Mouse (Mus musculus) forebrain, embryonic 15.5 days (tissue): Measurements from ENCODE around the gene Ufsp1. TPM values are rescaled to one million over a fixed set of nuclear protein-coding genes. Genes with fewer than 3 reads are reported as not detected.

ENCODE experiments used
- ATAC-seq: fragments of 200-750 bp; cut with Nextera tagmentation; replicated peaks from 2 replicates; pipeline ENCODE4 v1.8.0; 2017; ENCODE audit warnings: mild to moderate bottlenecking, moderate TSS enrichment, moderate library complexity
- H3K27ac ChIP-seq: fragments of 300-500 bp; sonication (generic); replicated peaks from 2 replicates; pipeline ENCODE4 v1.5.1; 2015; ENCODE audit warnings: mild to moderate bottlenecking, inconsistent platforms
- H3K27me3 ChIP-seq: fragments of 300-500 bp; sonication (generic); 2 replicates; pipeline ENCODE4 v1.6.1; 2015; ENCODE audit warnings: inconsistent platforms
- H3K36me3 ChIP-seq: fragments of 300-500 bp; sonication (generic); 2 replicates; pipeline ENCODE4 v1.6.1; 2015; ENCODE audit warnings: mild to moderate bottlenecking, inconsistent platforms
- H3K4me1 ChIP-seq: fragments of 300-500 bp; sonication (generic); 2 replicates; pipeline ENCODE4 v1.6.1; 2015; ENCODE audit warnings: inconsistent platforms
- H3K4me2 ChIP-seq: fragments of 300-500 bp; sonication (generic); replicated peaks from 2 replicates; pipeline ENCODE4 v1.6.1; 2015; ENCODE audit warnings: mild to moderate bottlenecking, inconsistent platforms
- H3K4me3 ChIP-seq: fragments of 300-500 bp; sonication (generic); 2 replicates; pipeline ENCODE4 v1.5.1; 2015; ENCODE audit warnings: mild to moderate bottlenecking, inconsistent platforms
- H3K9ac ChIP-seq: fragments of 300-500 bp; sonication (generic); replicated peaks from 2 replicates; pipeline ENCODE4 v1.6.1; 2015; ENCODE audit warnings: mild to moderate bottlenecking, inconsistent platforms
- H3K9me3 ChIP-seq: fragments of 300-500 bp; sonication (generic); 2 replicates; pipeline ENCODE4 v1.6.1; 2016; ENCODE audit warnings: inconsistent platforms
- WGBS: fragments of 180-500 bp; shearing (Covaris S2); methylation state at CpG from one replicate; pipeline ENCODE4 v1.1.7; 2015; ENCODE audit warnings: mixed read lengths; 5-methylcytosine and 5-hydroxymethylcytosine counted together
- polyA plus RNA-seq: library from polyadenylated mRNA; unstranded; fragments of >200 nt; fragmentation: Nextera tagmentation; extraction: Ambion mirVana; gene quantifications from 2 replicates; pipeline ENCODE4 v1.2.1, GENCODE M21; 2015

The Ufsp1 gene
- polyA plus RNA-seq, 1 experiment from 2014 or later = 9.4 TPM

DNA sequence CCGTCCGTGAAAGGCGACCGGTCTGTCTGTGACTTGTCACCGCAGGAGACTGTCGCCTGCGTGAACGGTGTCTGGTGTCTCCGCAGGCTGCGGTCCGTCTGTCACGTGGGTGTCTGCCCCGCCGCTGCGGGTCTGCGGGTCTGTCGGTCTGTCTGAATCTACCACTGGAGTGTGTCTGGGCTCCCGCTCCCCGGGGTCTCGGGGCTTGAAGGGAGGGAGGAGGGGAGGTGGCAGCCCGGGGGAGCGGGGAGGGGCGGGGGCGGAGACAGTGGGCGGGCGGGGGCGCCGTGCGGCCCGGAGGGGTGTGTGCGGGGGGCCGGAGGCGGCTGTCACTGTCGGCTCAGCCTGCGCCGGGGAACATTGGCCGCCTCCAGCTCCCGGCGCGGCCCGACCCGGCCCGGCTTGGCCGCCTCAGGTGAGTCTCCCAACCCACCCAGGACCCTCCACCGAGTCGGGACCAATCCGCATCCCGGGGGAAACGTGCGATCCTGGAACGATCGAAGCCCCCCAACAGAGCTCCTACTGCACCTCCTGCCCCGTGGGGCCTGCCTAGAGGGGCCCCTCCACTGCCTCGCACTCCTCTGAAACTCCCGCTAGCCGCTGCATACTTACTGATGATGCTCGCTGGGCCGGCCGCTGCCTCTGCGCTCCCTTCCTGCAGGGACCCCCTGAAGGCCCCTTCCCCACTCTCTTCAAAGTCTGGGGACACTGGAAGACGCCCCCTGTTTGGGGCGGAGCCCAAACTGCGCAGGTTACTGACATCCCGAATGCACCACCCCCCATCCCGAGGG, 6.3 kb upstream of the Ufsp1 start:
- Histone ChIP-seq H3K4me2 (peak overlapping the region; percentile 97), H3K36me3 (no peaks in the 10 kb centered on the region), H3K9ac (peak overlapping the region; percentile 40), H3K9me3 (no peaks in the 10 kb centered on the region), H3K27ac (0 out of 2 replicates have a peak overlapping the region, but pooled peaks have one; percentile 36), H3K27me3 (peaks cover 27% of the 10 kb centered on the region), H3K4me3 (peak overlapping the region; percentile 53), H3K4me1 (peaks cover 27% of the 10 kb centered on the region)
- under 1% methylated on average over 50 of the region's 65 CpGs for WGBS
- peak; percentile 15; the same call in 1 of the 2 replicates for ATAC-seq

DNA sequence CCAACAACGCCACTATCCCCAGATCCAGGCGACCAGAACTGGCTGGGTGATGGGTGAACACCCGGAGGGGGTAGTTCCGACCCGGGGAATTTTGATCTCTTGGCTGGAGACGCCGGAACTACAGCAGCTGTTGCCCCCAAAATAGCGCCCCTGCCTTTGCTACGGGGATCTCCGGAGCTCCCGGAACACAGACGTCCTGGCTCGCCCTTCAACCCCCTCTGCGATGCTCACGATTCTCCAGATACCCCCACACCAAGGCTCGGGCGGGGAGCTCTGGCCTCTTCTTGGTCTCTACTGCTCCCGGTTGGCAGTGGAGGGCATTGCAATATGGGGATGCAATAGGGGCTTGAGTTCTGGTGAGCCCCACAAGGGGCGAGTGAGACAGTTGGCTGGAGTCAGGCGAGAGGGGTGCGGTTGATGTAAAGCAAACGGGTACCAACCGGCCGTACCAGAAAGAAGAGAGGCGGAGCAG, 5.4 kb upstream of the Ufsp1 start:
- H3K4me3 ChIP-seq = peak overlapping the region; percentile 53
- no peaks in the 10 kb centered on the region for H3K36me3 ChIP-seq
- 1% methylated on average over 25 of the region's 25 CpGs for WGBS
- peak overlapping the region; percentile 97 for H3K4me2 ChIP-seq
- ATAC-seq = no peak
- H3K27ac ChIP-seq = no peak overlapping the region
- peaks cover 27% of the 10 kb centered on the region for H3K27me3 ChIP-seq
- H3K4me1 ChIP-seq = peaks cover 36% of the 10 kb centered on the region
- no peaks in the 10 kb centered on the region for H3K9me3 ChIP-seq
- H3K9ac ChIP-seq = 0 out of 2 replicates have a peak overlapping the region, but pooled peaks have one; percentile 7

DNA sequence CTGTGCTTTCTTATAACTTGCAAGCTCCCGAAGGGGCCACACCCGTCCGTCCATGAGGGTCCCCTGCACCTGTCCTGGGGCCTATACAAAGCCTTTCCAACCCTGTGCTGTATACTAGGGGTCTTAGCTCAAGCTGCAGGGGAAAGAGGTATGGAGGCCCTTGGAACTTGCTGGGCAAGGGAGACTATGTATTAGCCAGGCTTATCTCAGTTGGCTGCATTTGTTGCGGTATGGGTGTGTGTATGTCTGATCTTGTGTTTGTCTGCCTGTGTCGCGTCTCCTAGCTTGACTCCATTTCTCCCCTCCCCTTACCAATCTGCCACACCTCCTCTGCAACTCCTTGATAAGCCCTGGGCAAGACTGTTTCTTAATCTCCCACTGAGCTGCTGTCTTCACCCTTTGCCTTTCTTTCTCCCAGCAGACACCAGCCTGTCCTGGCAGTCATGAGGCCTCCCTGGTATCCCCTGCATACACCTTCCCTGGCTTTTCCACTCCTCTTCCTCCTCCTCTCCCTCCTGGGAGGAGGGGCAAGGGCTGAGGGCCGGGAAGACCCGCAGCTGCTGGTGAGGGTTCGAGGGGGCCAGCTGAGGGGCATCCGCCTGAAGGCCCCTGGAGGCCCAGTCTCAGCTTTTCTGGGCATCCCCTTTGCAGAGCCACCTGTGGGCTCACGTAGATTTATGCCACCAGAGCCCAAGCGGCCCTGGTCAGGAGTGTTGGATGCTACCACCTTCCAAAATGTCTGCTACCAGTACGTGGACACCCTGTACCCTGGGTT, 4.7 kb upstream of the Ufsp1 start:
- no peak overlapping the region for H3K27ac ChIP-seq
- no peaks in the 10 kb centered on the region for H3K36me3 ChIP-seq
- peak overlapping the region; percentile 53 for H3K4me3 ChIP-seq
- peak overlapping the region; percentile 97 for H3K4me2 ChIP-seq
- H3K4me1 ChIP-seq = peaks cover 39% of the 10 kb centered on the region
- no peak overlapping the region for H3K9ac ChIP-seq
- H3K9me3 ChIP-seq = no peaks in the 10 kb centered on the region
- 61% methylated on average over 13 of the region's 13 CpGs for WGBS
- ATAC-seq = no peak
- peaks cover 27% of the 10 kb centered on the region for H3K27me3 ChIP-seq

DNA sequence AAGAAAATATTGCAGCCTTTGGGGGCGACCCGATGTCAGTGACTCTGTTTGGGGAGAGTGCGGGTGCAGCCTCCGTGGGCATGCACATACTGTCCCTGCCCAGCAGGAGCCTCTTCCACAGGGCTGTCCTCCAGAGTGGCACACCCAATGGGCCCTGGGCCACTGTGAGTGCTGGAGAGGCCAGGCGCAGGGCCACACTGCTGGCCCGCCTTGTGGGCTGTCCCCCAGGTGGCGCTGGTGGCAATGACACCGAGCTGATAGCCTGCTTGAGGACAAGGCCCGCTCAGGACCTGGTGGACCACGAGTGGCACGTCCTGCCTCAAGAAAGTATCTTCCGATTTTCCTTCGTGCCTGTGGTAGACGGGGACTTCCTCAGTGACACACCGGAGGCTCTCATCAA, 3.8 kb upstream of the Ufsp1 start:
- no peak for ATAC-seq
- Histone ChIP-seq H3K9ac (no peak overlapping the region), H3K36me3 (peaks cover 7% of the 10 kb centered on the region), H3K4me1 (peaks cover 46% of the 10 kb centered on the region), H3K9me3 (no peaks in the 10 kb centered on the region), H3K27ac (no peak overlapping the region), H3K4me3 (no peak overlapping the region), H3K4me2 (no peak overlapping the region), H3K27me3 (peaks cover 27% of the 10 kb centered on the region)
- WGBS = 22% methylated on average over 15 of the region's 15 CpGs

DNA sequence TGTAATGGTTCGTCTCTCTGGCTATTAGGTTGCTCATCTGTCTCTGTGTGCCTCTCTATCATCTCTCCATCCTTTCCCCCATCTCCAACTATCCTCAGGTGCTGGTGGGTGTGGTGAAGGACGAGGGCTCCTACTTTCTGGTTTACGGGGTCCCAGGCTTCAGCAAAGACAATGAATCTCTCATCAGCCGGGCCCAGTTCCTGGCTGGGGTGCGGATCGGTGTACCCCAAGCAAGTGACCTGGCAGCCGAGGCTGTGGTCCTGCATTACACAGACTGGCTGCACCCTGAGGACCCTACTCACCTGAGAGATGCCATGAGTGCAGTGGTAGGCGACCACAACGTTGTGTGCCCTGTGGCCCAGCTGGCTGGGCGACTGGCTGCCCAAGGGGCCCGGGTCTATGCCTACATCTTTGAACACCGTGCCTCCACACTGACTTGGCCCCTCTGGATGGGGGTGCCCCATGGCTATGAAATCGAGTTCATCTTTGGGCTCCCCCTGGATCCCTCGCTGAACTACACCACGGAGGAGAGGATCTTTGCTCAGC, 3.0 kb upstream of the Ufsp1 start:
- no peak overlapping the region for H3K27ac ChIP-seq
- no peak overlapping the region for H3K4me3 ChIP-seq
- H3K36me3 ChIP-seq = peaks cover 15% of the 10 kb centered on the region
- H3K27me3 ChIP-seq = peaks cover 27% of the 10 kb centered on the region
- no peak overlapping the region for H3K4me2 ChIP-seq
- H3K9me3 ChIP-seq = no peaks in the 10 kb centered on the region
- peaks cover 46% of the 10 kb centered on the region for H3K4me1 ChIP-seq
- WGBS = 83% methylated on average over 15 of the region's 15 CpGs
- H3K9ac ChIP-seq = no peak overlapping the region
- no peak for ATAC-seq

DNA sequence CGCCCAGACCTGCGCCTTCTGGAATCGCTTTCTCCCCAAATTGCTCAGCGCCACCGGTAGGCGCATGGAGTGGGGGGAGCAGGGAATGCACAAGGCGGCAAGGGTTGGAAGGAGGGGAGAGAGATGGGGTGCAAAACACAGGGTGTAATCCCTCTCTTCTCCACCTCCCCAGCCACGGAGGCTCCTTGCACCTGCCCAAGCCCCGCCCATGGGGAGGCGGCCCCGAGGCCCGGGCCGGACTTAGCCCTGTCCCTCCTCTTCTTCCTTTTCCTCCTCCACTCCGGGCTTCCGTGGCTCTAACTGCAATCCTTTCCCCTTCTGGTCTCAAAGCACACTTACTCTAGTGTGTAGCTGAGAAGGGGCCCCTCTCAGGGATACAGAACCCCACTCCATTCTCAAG, 1.1 kb upstream of the Ufsp1 start:
- H3K4me3 ChIP-seq = peak overlapping the region; percentile 61
- H3K4me2 ChIP-seq = peak overlapping the region; percentile 100
- peak overlapping the region; percentile 82 for H3K9ac ChIP-seq
- H3K9me3 ChIP-seq = no peaks in the 10 kb centered on the region
- peaks cover 19% of the 10 kb centered on the region for H3K27me3 ChIP-seq
- no peak for ATAC-seq
- H3K4me1 ChIP-seq = peaks cover 32% of the 10 kb centered on the region
- H3K36me3 ChIP-seq = peaks cover 33% of the 10 kb centered on the region
- WGBS = under 1% methylated on average over 15 of the region's 15 CpGs
- H3K27ac ChIP-seq = peak overlapping the region; percentile 89

DNA sequence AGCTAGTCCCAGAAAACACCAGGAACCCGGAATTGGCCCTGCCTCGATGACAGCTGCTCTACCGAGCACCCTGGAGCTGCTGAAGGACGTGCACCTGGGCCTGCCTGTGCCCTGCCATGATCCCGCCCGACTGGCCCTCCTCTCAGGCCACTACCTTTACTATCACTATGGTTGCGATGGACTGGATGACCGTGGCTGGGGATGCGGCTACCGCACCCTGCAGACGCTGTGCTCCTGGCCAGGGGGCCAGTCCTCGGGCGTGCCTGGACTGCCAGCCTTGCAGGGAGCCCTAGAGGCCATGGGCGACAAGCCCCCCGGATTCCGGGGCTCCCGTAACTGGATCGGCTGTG, 290 bp downstream of the Ufsp1 start:
- 8% methylated on average over 18 of the region's 18 CpGs for WGBS
- ATAC-seq = no peak
- H3K4me2 ChIP-seq = peak overlapping the region; percentile 100
- no peaks in the 10 kb centered on the region for H3K9me3 ChIP-seq
- H3K27ac ChIP-seq = peak overlapping the region; percentile 89
- peak overlapping the region; percentile 56 for H3K9ac ChIP-seq
- H3K4me3 ChIP-seq = peak overlapping the region; percentile 61
- peaks cover 10% of the 10 kb centered on the region for H3K27me3 ChIP-seq
- peaks cover 25% of the 10 kb centered on the region for H3K4me1 ChIP-seq
- peaks cover 48% of the 10 kb centered on the region for H3K36me3 ChIP-seq

DNA sequence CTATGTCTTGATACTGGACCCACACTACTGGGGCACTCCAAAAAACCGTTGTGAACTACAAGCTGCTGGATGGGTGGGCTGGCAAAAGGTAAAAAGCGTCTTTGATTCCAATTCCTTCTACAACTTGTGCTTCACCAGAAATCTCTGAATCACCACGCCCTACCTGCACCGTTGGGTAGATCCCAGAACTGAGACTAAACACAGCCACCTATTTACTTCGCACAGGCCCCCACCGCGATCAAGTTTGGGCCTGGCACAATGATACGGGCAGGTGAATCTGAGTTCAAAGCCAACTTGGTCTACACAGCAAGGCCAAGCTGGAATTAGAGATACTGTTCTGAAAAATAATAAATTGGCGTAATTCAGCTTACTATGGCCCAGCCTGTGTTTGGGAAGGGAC, 867 bp downstream of the Ufsp1 start:
- Histone ChIP-seq H3K9ac (peak overlapping the region; percentile 56), H3K27ac (peak overlapping the region; percentile 89; the same call in 1 of the 2 replicates), H3K36me3 (peaks cover 53% of the 10 kb centered on the region), H3K27me3 (peaks cover 4% of the 10 kb centered on the region), H3K4me3 (peak overlapping the region; percentile 61), H3K4me1 (peaks cover 25% of the 10 kb centered on the region), H3K9me3 (no peaks in the 10 kb centered on the region), H3K4me2 (peak overlapping the region; percentile 100)
- no peak for ATAC-seq
- 82% methylated on average over 9 of the region's 9 CpGs for WGBS

DNA sequence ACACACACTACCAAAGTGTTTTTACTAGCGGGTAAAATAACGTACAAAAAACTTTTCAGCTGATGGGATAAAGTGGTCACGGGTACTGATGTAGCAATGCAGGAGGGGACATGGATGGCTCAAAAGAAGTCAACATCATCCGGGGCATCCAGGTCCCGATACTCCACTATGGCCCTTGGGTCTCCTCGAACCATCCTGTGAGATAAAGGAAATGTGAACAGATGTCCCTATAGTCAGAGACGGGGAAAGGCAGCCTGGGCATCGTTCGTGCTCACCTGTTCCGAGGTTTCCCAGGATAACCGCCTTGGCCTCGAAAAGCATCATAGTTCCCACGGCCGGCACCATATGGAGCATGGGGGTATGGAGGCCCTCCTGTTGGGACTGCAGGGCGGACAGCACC, 1.3 kb downstream of the Ufsp1 start:
- Histone ChIP-seq H3K27ac (no peak overlapping the region), H3K9me3 (no peaks in the 10 kb centered on the region), H3K36me3 (peaks cover 57% of the 10 kb centered on the region), H3K27me3 (peaks cover under 1% of the 10 kb centered on the region; the same call in 1 of the 2 replicates), H3K4me1 (peaks cover 25% of the 10 kb centered on the region), H3K9ac (no peak overlapping the region), H3K4me2 (no peak overlapping the region), H3K4me3 (no peak overlapping the region)
- no peak for ATAC-seq
- WGBS = 90% methylated on average over 15 of the region's 15 CpGs

DNA sequence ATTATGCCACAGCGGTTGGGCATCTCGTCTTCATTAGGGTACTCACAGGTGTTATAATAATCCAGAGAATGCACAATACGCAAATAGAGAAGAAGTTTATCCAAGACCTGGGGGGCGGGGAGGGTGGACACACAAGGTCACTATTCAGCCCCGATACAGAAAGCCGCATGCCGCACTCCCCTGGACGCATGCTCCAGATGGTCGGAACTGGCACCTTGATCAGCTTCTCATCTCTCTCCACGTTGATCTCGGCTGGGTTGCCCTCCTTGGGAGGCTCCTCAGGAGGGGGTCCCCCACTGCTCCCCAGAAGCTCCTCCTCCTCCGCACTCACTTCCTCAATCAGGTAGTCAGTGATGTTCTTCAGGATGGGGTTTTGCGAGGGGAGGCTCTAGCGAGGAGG, 2.7 kb downstream of the Ufsp1 start:
- Histone ChIP-seq H3K9ac (no peak overlapping the region), H3K9me3 (no peaks in the 10 kb centered on the region), H3K36me3 (peaks cover 72% of the 10 kb centered on the region), H3K27ac (no peak overlapping the region), H3K4me2 (no peak overlapping the region), H3K27me3 (no peaks in the 10 kb centered on the region; the same call in 1 of the 2 replicates), H3K4me1 (peaks cover 34% of the 10 kb centered on the region), H3K4me3 (no peak overlapping the region)
- ATAC-seq = no peak
- WGBS = 93% methylated on average over 14 of the region's 14 CpGs

DNA sequence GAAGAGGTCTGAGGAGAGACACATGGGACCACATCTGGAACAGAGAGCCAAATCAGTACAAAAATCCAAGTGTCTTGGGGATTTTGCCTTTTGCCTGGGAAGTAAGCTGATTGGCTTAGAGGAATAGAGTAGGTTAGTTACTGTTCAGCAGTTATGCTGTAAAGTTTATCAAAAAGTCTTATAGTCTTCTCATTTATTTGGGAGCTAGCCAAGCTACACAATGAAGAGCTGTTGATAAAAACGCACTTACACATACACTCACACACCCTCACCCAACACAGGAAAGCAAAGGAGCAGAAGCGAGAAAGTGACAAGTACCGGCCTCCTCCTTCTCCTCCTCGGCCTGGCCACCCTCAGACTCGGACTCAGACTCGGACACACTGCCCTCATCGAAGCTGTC, 4.8 kb downstream of the Ufsp1 start:
- ATAC-seq = no peak
- Histone ChIP-seq H3K36me3 (peaks cover 88% of the 10 kb centered on the region), H3K9ac (no peak overlapping the region), H3K9me3 (no peaks in the 10 kb centered on the region), H3K27ac (no peak overlapping the region), H3K27me3 (no peaks in the 10 kb centered on the region), H3K4me1 (peaks cover 31% of the 10 kb centered on the region), H3K4me3 (no peak overlapping the region), H3K4me2 (no peak overlapping the region)
- 86% methylated on average over 7 of the region's 7 CpGs for WGBS

DNA sequence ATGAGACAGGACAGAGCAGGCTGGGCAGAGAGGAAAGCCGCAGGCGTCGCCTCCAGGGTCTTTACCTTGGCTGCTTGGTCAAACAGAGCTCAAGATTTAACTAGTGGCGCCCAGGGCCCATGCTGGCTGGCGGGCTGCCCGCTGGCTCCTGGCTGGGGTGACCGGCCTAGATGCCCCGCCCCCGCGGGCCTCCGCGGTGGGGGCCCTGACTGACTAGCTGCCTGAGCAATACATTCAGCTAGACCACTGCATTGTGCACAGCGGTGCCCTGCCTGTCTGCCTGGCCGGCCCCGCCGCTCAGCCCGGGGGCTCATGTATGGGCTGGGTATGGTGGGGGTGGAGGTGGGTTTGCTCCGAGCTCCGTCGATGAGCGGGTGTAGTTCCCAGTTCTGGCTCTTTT, 6.8 kb downstream of the Ufsp1 start:
- no peaks in the 10 kb centered on the region for H3K27me3 ChIP-seq
- H3K27ac ChIP-seq = no peak overlapping the region
- ATAC-seq = 0 out of 2 replicates have a peak, but pooled peaks have one; percentile 20
- WGBS = 60% methylated on average over 21 of the region's 21 CpGs
- peaks cover 79% of the 10 kb centered on the region for H3K36me3 ChIP-seq
- H3K9ac ChIP-seq = no peak overlapping the region
- H3K9me3 ChIP-seq = no peaks in the 10 kb centered on the region
- H3K4me1 ChIP-seq = peaks cover 42% of the 10 kb centered on the region
- no peak overlapping the region for H3K4me3 ChIP-seq
- H3K4me2 ChIP-seq = no peak overlapping the region
